Mouse (Mus musculus): ENCODE measurements around the gene Syce2. TPM values are rescaled to one million over a fixed set of nuclear protein-coding genes. Genes with fewer than 3 reads are reported as not detected.
"Not testable (repeated sequence)": the region's sequence is repeated elsewhere in the genome, so short reads cannot be mapped to it uniquely, and the experiment has no call there.

Syce2 gene
- 82.7 and 92.5 TPM in 2 replicates for polyA plus RNA-seq (2015; fragmentation: Nextera tagmentation; extraction: Ambion mirVana)

DNA sequence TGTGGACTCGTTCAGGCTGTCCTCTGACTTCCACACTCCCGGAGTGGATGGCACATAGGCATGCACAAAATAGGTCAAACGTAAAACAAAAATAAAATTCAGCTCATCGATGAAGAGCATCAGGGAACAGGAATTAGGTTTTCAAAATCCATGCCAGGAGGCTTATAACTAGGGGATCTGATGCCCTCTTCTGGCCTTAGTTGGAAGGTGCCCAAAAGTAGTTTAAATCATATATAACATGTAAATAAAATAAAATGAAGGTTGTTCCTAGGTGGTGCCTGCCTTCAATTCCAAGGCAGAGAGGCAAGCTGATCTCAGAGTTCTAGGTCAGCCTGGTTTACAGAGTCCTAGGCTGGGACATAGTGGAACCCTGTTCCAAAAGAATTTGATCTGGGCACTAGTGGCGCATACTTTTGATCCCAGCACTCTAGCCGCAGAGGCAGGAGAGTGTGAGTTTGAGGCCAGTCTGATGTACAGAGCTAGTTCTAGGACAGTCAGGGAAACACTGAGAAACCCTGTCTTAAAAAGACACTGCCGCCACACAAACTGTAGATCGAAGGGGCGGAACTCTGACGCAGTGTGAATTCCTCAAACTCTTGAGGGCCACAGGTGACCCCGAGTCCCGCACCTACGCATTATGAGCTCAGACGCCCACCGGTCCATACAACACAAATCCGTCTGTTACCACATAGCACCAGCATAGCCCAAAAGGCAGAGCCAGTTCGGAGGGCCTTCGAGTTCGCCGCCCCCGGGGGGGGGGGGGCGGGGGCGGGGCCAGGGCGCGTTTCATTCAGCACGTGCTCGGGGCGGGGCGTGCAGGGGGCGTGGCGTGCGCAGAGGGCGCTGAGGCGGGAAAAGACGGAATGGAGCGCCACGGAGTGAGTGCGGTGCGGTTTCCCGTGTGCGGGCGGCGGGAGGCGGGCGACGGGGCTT, at the start of gene Syce2:
Gene Syce2 (plus strand): TSS at position 736 of the 933 bp plus-strand sequence.
- ATAC-seq (ENCODE audit: low FRiP score, low read depth), result peak; percentile 79
- H3K9me3 ChIP-seq, result no peaks in the 10 kb centered on the region
- H3K27me3 ChIP-seq, result no peaks in the 10 kb centered on the region
- 13% methylated on average over 46 of the region's 46 CpGs for WGBS
- H3K36me3 ChIP-seq, result peaks cover 31% of the 10 kb centered on the region
- no peak within 1 kb of the TSS for H3K27ac ChIP-seq
- H3K4me1 ChIP-seq, result peaks cover 17% of the 10 kb centered on the region
- H3K9ac ChIP-seq, result peak within 1 kb of the TSS; percentile 66
- peak within 1 kb of the TSS; percentile 97 for H3K4me2 ChIP-seq (replicated peaks)
- H3K4me3 ChIP-seq, result peak within 1 kb of the TSS; percentile 53

DNA sequence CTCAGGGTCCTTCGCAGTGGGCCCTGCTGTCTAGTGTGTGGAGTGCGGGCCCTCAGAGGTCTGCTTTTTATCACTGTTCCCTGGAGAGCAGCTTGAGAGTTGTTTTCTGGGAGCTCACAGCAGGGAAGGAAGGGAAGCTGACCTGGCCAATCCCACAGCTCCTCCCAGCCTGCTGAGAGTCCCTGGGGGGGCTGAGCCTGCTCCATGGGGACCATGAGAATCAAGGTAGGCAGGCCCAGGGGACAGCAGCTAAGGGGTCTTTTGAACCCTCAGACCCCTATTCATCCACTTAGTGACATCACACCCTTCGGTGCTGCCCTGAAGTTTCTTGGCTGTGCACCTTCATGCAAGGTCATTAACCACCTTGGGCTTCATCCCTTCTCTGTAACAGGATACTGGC, 49.2 kb upstream of the Syce2 start, which contains the start of gene Dand5:
Gene Dand5 (minus strand): TSS at position 101 of the 400 bp plus-strand sequence.
- WGBS, result 31% methylated on average over 3 of the region's 3 CpGs
- H3K9ac ChIP-seq, result 0 out of 2 replicates have a peak within 1 kb of the TSS, but pooled peaks have one; percentile 31

DNA sequence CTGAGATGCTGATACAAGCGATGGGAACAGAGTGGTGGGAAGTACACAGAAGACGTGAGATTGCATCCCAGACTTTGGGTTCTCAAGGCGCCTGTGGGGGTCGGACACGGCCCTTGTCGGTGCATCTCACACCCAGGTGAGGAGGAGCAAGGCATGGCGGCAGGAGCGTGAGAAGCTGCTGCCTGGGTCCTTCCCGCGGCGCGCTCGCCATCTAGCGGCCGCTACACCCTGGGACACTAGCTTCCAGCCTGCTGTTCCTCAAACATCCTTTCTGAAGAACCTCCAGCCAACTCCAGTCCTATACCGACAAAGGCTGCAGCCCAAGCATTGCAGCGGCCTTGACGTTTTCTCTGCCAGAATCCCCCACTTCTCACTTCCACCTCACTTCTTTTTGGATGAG, 48.3 kb upstream of the Syce2 start:
- peak; percentile 77 for ATAC-seq (ENCODE audit: low FRiP score, low read depth)
- Histone ChIP-seq H3K4me1 (peaks cover 4% of the 10 kb centered on the region; the same call in 1 of the 2 replicates), H3K36me3 (no peaks in the 10 kb centered on the region), H3K4me3 (peak overlapping the region; percentile 32), H3K27me3 (no peaks in the 10 kb centered on the region), H3K27ac (no peak overlapping the region), H3K4me2 (replicated peaks) (peak overlapping the region; percentile 62), H3K9me3 (no peaks in the 10 kb centered on the region), H3K9ac (0 out of 2 replicates have a peak overlapping the region, but pooled peaks have one; percentile 31)
- 0% methylated on average over 18 of the region's 18 CpGs for whole genome bisulfite sequencing

More for the DNA sequence above, 49.2 kb upstream of the Syce2 start, which contains the start of gene Dand5:
- Histone ChIP-seq H3K9me3 (no peaks in the 10 kb centered on the region), H3K27me3 (no peaks in the 10 kb centered on the region), H3K27ac (no peak within 1 kb of the TSS), H3K4me2 (replicated peaks) (peak within 1 kb of the TSS; percentile 62), H3K4me1 (peaks cover 4% of the 10 kb centered on the region; the same call in 1 of the 2 replicates), H3K36me3 (no peaks in the 10 kb centered on the region), H3K4me3 (peak within 1 kb of the TSS; percentile 32)
- no peak for ATAC-seq (ENCODE audit: low FRiP score, low read depth)

DNA sequence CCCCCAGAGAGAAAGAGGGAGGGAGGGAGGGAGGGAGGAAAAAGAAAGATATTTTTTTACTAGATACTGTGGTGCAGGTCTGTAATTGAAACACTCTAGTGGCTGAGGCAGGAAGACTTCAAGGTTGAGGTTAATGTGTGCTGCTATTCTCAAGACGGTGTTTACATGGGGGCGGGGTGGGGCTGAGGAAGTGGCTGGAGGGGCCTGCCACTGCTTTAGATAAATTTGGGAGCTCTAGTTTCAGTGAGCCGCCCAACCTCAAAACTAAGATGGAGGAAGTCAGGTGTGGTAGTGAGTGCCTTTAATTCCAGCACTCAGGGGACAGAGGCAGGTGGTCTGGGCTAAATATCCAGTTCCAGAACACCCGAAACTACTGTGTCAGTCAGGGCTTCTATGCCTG, 46.3 kb upstream of the Syce2 start:
- peaks cover 4% of the 10 kb centered on the region; the same call in 1 of the 2 replicates for H3K4me1 ChIP-seq
- H3K9me3 ChIP-seq, result no peaks in the 10 kb centered on the region
- H3K4me3 ChIP-seq, result no peak overlapping the region
- no peak overlapping the region for H3K4me2 ChIP-seq (replicated peaks)
- H3K36me3 ChIP-seq, result no peaks in the 10 kb centered on the region
- H3K9ac ChIP-seq, result no peak overlapping the region
- H3K27ac ChIP-seq, result no peak overlapping the region
- ATAC-seq (ENCODE audit: low FRiP score, low read depth), result no peak
- WGBS, result 52% methylated on average over 4 of the region's 4 CpGs
- no peaks in the 10 kb centered on the region for H3K27me3 ChIP-seq

DNA sequence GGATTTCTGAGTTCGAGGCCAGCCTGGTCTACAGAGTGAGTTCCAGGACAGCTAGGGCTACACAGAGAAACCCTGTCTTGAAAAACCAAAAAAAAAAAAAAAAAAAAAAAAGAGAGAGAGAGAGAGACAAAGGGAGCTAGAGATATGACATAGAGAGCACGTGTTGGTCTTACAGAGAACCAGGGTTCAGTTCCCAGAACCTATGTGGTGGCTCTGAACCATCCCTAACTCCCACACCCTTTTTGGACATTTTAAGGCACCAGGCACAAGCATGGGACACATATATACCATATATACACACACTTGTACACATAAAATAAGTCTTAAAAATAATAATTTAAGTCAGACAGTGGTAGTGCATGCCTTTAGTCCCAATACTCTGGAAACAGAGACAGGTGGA, 45.4 kb upstream of the Syce2 start:
- not testable (repeated sequence) for H3K36me3 ChIP-seq; H3K4me2 ChIP-seq (replicated peaks); ATAC-seq (ENCODE audit: low FRiP score, low read depth); H3K9me3 ChIP-seq; H3K27ac ChIP-seq; H3K27me3 ChIP-seq; H3K4me1 ChIP-seq; H3K4me3 ChIP-seq; H3K9ac ChIP-seq
- 86% methylated on average over 2 of the region's 2 CpGs for WGBS

DNA sequence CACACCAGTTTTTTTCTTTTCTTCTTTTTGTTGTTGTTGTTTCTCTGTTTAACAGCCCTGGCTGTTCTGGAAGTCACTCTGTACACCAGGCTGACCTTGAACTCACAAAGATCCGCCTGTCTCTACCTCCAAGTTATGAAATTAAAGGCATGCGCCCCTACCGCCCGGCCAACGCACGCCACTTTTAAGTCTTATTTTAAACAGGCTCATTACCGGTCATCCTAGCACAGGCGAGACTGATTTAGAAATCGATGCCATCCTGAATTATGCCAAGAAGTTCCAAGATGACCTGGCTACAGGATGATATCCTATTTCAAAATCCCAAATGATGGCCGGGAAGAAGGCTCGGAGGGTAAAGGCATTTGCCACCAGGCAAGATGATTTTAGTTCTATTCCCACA, 40.4 kb upstream of the Syce2 start, which contains the start of gene Gadd45gip1:
Gene Gadd45gip1 (plus strand): TSS at position 33 of the 400 bp plus-strand sequence.
- 76% methylated on average over 11 of the region's 11 CpGs for whole genome bisulfite sequencing
- Histone ChIP-seq H3K27ac (peak within 1 kb of the TSS; percentile 96), H3K4me1 (peaks cover 33% of the 10 kb centered on the region), H3K9me3 (no peaks in the 10 kb centered on the region), H3K36me3 (peaks cover 33% of the 10 kb centered on the region), H3K4me3 (peak within 1 kb of the TSS; percentile 93), H3K9ac (peak within 1 kb of the TSS; percentile 98), H3K27me3 (no peaks in the 10 kb centered on the region), H3K4me2 (replicated peaks) (peak within 1 kb of the TSS; percentile 63)
- no peak for ATAC-seq (ENCODE audit: low FRiP score, low read depth)

DNA sequence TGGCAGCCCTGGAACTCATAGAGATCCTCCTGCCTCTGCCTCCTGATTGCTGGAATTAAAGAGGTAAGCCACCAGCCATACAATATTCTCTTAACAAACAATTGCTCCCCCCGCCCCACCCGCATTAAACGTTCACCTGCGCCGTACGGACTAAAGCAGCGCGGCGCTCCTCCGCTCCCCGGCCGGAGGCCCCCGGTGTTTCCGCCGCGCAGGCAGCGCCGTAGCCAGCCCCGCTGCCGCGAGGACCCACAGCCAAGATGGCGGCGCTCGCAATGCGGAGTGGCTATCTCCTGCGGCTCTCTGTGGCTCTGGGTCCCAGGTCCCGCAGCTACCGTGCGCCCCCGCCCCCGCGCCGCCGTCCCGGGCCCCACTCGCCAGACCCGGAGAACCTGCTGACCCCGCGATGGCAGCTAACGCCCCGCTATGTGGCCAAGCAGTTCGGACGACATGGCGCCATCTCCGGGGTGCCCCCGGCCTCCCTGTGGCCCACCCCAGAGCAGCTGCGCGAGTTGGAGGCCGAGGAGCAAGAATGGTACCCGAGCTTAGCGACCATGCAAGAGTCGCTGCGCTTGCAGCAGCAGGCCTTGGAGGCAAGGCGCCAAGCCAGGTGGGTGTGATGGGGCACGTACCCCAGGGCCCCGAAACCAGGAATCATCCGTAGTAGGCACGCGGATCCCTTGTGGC, 39.7 kb upstream of the Syce2 start:
- ATAC-seq (ENCODE audit: low FRiP score, low read depth), result peak; percentile 78
- H3K4me3 ChIP-seq, result peak overlapping the region; percentile 93
- H3K9me3 ChIP-seq, result no peaks in the 10 kb centered on the region
- H3K4me2 ChIP-seq (replicated peaks), result peak overlapping the region; percentile 63
- H3K36me3 ChIP-seq, result peaks cover 40% of the 10 kb centered on the region
- peak overlapping the region; percentile 98 for H3K9ac ChIP-seq
- H3K27me3 ChIP-seq, result no peaks in the 10 kb centered on the region
- WGBS, result 1% methylated on average over 59 of the region's 59 CpGs
- H3K27ac ChIP-seq, result peak overlapping the region; percentile 96
- peaks cover 40% of the 10 kb centered on the region for H3K4me1 ChIP-seq

DNA sequence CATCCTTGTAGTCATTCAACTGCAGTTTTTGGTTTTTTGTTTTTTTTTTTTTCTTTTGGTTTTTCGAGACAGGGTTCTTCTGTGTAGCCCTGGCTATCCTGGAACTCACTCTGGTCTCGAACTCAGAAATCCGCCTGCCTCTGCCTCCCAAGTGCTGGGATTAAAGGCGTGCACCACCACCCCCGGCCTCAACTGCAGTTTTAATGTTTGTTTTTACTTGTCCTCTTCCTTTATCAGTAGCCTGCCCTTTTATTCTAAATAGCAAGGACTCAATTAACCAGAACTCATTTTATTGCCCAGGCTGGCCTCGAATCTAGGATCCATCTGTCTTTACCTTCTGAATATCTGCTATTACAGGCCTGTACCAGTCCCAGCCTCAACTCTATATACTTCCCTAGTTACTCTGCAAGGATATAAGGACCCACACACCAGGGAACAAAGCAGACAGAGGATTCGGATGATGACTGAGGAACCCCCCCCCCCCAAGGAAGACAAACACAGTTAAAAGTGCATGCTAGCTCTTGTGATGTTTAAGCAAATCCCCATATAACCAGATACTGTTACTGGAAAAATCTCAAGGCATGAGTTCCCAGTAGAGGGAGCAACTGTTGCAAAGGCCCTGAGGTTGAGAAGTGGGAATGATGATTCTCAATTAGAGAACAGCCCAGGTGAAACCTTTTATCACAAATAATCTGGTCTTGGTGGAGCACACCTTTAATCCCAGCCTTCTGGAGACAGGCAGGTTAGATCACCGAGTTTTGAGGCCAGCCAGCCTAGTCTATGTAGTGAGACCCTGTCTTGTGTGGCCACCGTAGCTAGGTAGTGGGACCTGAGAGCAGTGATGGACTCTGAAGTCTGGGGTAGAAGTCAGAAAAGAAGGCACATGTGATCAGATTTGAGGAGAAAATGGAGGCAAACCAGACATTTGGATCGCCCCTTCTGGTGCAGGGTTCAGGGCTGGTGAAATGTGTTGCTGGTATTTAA, 38.9 kb upstream of the Syce2 start:
- Histone ChIP-seq H3K4me3 (peak overlapping the region; percentile 93), H3K9ac (peak overlapping the region; percentile 98), H3K9me3 (no peaks in the 10 kb centered on the region), H3K27ac (peak overlapping the region; percentile 96), H3K4me2 (replicated peaks) (peak overlapping the region; percentile 63), H3K4me1 (peaks cover 48% of the 10 kb centered on the region), H3K27me3 (no peaks in the 10 kb centered on the region), H3K36me3 (peaks cover 49% of the 10 kb centered on the region)
- ATAC-seq (ENCODE audit: low FRiP score, low read depth), result no peak
- 57% methylated on average over 10 of the region's 10 CpGs for WGBS

DNA sequence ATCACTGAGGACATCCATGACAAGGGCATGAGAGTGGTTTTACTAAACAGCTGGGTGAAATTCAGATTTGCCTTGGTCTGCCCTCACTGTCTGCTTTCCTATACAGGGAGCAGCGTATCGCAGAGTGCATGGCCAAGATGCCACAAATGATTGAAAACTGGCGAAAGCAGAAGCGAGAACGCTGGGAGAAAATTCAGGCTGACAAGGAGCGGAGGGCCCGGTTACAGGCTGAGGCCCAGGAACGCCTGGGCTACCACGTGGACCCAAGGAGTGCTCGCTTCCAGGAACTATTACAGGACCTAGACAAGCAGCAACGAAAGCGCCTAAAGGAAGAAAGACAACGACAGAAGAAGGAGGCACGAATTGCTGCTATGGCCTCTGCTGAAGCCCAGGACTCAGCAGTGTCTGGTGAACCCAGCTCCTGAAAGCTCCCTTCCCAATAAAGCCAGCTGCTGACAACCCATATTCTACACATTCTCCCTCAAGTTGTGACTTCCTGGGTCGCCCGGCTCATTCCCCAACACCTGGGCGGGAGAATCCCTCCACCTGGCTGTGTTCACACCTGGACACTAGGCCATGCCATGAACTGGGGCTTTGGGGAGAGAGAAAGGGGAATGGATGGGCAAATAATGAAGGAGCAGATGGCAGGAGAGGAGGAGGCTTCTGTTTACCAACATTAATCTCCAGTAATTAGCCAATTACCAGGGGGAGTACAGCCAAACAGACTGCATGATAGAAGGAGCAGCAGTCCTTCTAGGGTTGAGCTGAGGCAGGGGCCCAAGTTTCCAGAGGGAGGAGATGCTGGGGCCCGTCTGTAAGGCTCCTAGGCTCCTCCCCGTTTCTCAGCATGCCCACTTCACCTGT, 37.7 kb upstream of the Syce2 start:
- no peak overlapping the region for H3K4me2 ChIP-seq (replicated peaks)
- H3K4me3 ChIP-seq, result no peak overlapping the region
- WGBS, result 87% methylated on average over 19 of the region's 19 CpGs
- ATAC-seq (ENCODE audit: low FRiP score, low read depth), result no peak
- no peaks in the 10 kb centered on the region for H3K9me3 ChIP-seq
- H3K27ac ChIP-seq, result 0 out of 2 replicates have a peak overlapping the region, but pooled peaks have one; percentile 1
- peaks cover 58% of the 10 kb centered on the region for H3K4me1 ChIP-seq
- peaks cover 60% of the 10 kb centered on the region for H3K36me3 ChIP-seq
- no peaks in the 10 kb centered on the region for H3K27me3 ChIP-seq
- H3K9ac ChIP-seq, result no peak overlapping the region

All from limb, embryonic 13.5 days (tissue).